Mouse (Mus musculus): ENCODE measurements at regions not wholly inside any gene's neighbourhood (a gene's known extent, or its start where the extent isn't known, plus 50 kb on each side); places are given as distances from the start of the nearest gene placed in this dataset.

GRCm38 (mm10) chr10:120552341-120553096, 76.2 kb upstream of the Hmga2 start:
- DNase-seq (ENCODE audit: low spot score): no peak

GRCm38 (mm10) chr10:120551851-120552281, 75.6 kb upstream of the Hmga2 start:
- no peak for DNase-seq (ENCODE audit: low spot score)

- DNase-seq (ENCODE audit: low spot score): no peak
These were observed 70.9 kb upstream of the Hmga2 start for GRCm38 (mm10) chr10:120547164-120547563.

- no peak for DNase-seq (ENCODE audit: low spot score)
These were observed 65.3 kb upstream of the Hmga2 start for GRCm38 (mm10) chr10:120541618-120542017.

GRCm38 (mm10) chr10:120538561-120538960, 62.3 kb upstream of the Hmga2 start:
- DNase-seq (ENCODE audit: low spot score): no peak

GRCm38 (mm10) chr10:120528406-120528805, 52.1 kb upstream of the Hmga2 start:
- no peak for DNase-seq (ENCODE audit: low spot score)

GRCm38 (mm10) chr10:120527951-120528350, 51.7 kb upstream of the Hmga2 start:
- no peak for DNase-seq (ENCODE audit: low spot score)

GRCm38 (mm10) chr10:120526991-120527390, 50.7 kb upstream of the Hmga2 start:
- no peak for DNase-seq (ENCODE audit: low spot score)

Data from adipocyte (in vitro differentiated cells).